In the genomic region with DNA sequence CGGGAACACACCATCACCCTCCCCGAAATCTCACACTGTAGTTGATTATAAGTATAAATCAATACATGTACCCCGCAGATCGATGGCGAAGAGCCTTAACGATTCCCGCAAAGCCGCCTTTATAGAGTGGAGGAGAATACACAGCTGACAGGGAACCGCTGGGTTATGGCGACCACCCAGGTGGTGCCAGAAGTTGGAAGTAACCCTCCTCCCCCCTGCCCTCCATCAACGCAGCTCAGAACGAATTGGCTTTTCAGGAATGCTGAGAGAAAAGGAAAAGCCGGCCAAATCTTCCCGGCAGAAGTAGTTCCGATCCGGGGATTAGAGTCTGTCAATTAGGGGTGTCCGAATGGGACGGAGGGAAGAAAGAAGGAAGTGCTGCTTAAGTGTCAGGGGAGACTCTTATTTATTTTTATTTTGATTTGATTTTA, we compare ENCODE assay signal across 8 mouse cellular contexts.
DNase-seq lines count a peak whose midpoint lies in the region; ATAC-seq lines count a peak whose summit lies in the region.

No protein-coding gene starts in this region.

- H3K27me3 ChIP-seq in embryonic facial prominence, embryonic 12.5 days, result no peaks in the 10 kb centered on the region
- peaks cover 6% of the 10 kb centered on the region for H3K27me3 ChIP-seq in hindbrain, embryonic 16.5 days (replicated peaks; ENCODE audit: control insufficient read depth, insufficient read depth, low read length)
- H3K27me3 ChIP-seq in midbrain, embryonic 12.5 days, result peaks cover 70% of the 10 kb centered on the region

- peak overlapping the region; percentile 68 for H3K9ac ChIP-seq in embryonic facial prominence, embryonic 12.5 days
- peak overlapping the region; percentile 71 for H3K9ac ChIP-seq in hindbrain, embryonic 16.5 days (ENCODE audit: low read depth, low read length)
- H3K9ac ChIP-seq in midbrain, embryonic 12.5 days (replicated peaks), result peak overlapping the region; percentile 66; the same call in 1 of the 2 replicates

- peaks cover 11% of the 10 kb centered on the region; the same call in 1 of the 2 replicates for H3K4me1 ChIP-seq in embryonic facial prominence, embryonic 12.5 days
- peaks cover 12% of the 10 kb centered on the region for H3K4me1 ChIP-seq in hindbrain, embryonic 16.5 days (ENCODE audit: control insufficient read depth, insufficient read depth, low read depth, low read length)
- H3K4me1 ChIP-seq in midbrain, embryonic 12.5 days, result peaks cover 17% of the 10 kb centered on the region; the same call in 1 of the 2 replicates

- ATAC-seq in embryonic facial prominence, embryonic 12.5 days (ENCODE audit: insufficient number of reproducible peaks, insufficient read depth, low FRiP score, low TSS enrichment), result no peak
- ATAC-seq in hindbrain, embryonic 16.5 days, result no peak
- ATAC-seq in midbrain, embryonic 12.5 days (ENCODE audit: low FRiP score, low read depth), result peak; percentile 75
- ATAC-seq in activated CD4-positive, CD25-positive, alpha-beta regulatory T cell, adult 4 months, result no peak

- peak overlapping the region; percentile 57 for H3K4me3 ChIP-seq in embryonic facial prominence, embryonic 12.5 days
- peak overlapping the region; percentile 56 for H3K4me3 ChIP-seq in hindbrain, embryonic 16.5 days (ENCODE audit: low read length)
- peak overlapping the region; percentile 54 for H3K4me3 ChIP-seq in midbrain, embryonic 12.5 days

- peak; percentile 5 to 14 for DNase-seq in left cerebral cortex, postnatal 36 days (ENCODE audit: low spot score in 2 of 2)
- no peak for DNase-seq in left cerebral cortex, postnatal 10 days (ENCODE audit: extremely low spot score in 1 of 2, low spot score in 2 of 2)
- DNase-seq in cerebellum, adult 9-11 months, result no peak
- no peak for DNase-seq in gastrocnemius, postnatal 10 days

- peak overlapping the region; percentile 93 for H3K27ac ChIP-seq in embryonic facial prominence, embryonic 12.5 days
- H3K27ac ChIP-seq in hindbrain, embryonic 16.5 days (ENCODE audit: low read depth, low read length), result no peak overlapping the region
- H3K27ac ChIP-seq in midbrain, embryonic 12.5 days (replicated peaks), result no peak overlapping the region

- no peaks in the 10 kb centered on the region for H3K9me3 ChIP-seq in embryonic facial prominence, embryonic 12.5 days
- no peaks in the 10 kb centered on the region for H3K9me3 ChIP-seq in hindbrain, embryonic 16.5 days (ENCODE audit: control insufficient read depth, low read length)
- no peaks in the 10 kb centered on the region for H3K9me3 ChIP-seq in midbrain, embryonic 12.5 days

- intact Hi-C loops in left cerebral cortex, postnatal 36 days (cut with DNase I), result loop anchor here (5.0 kb wide), 1 partner anchor 75 kb away; the partner anchor contains the start of gene Hmga2
- intact Hi-C loops in left cerebral cortex, postnatal 10 days (cut with DNase I), result no loop called here

- H3K4me2 ChIP-seq in embryonic facial prominence, embryonic 12.5 days (replicated peaks), result peak overlapping the region; percentile 98
- peak overlapping the region; percentile 96 for H3K4me2 ChIP-seq in hindbrain, embryonic 16.5 days (ENCODE audit: low read length)
- H3K4me2 ChIP-seq in midbrain, embryonic 12.5 days (replicated peaks), result peak overlapping the region; percentile 96

- H3K36me3 ChIP-seq in embryonic facial prominence, embryonic 12.5 days, result no peaks in the 10 kb centered on the region
- H3K36me3 ChIP-seq in hindbrain, embryonic 16.5 days (ENCODE audit: control insufficient read depth, insufficient read depth, low read length), result no peaks in the 10 kb centered on the region
- no peaks in the 10 kb centered on the region for H3K36me3 ChIP-seq in midbrain, embryonic 12.5 days

- WGBS in embryonic facial prominence, embryonic 12.5 days, result under 1% methylated on average over 18 of the region's 18 CpGs
- 1% methylated on average over 18 of the region's 18 CpGs for WGBS in hindbrain, embryonic 16.5 days
- under 1% methylated on average over 18 of the region's 18 CpGs for WGBS in midbrain, embryonic 12.5 days

Comparison
In these comparisons a context has a peak if more than half of its experiments do, and no peak if none do; other contexts are left out.
1. DNase-seq: peak in left cerebral cortex, postnatal 36 days (2 of 2); none in left cerebral cortex, postnatal 10 days (0 of 2), cerebellum, adult 9-11 months (single experiment) and gastrocnemius, postnatal 10 days (single experiment).
2. Peak in every context shown above with its lines, with median percentiles within 50 percentile points of each other: H3K4me2 ChIP-seq, H3K4me3 ChIP-seq and H3K9ac ChIP-seq.